Mouse (Mus musculus): Measurements from ENCODE around the gene Dtx3l.
"Not testable (repeated sequence)": the region's sequence is repeated elsewhere in the genome, so short reads cannot be mapped to it uniquely, and the experiment has no call there.

The Dtx3l gene

GRCm38 (mm10) chr16:35938211-35939151 is at the start of gene Dtx3l, which contains the start of gene Parp9:
Dtx3l (minus strand) TSS chr16:35939151.
Parp9 (plus strand) TSS chr16:35938470.
- DNase-seq (ENCODE audit: low read depth, low spot score): peak; percentile 80

GRCm38 (mm10) chr16:35987930-35988329 is 49.0 kb upstream of the Dtx3l start:
- no peak for DNase-seq (ENCODE audit: low read depth, low spot score)

- peak; percentile 49 for DNase-seq (ENCODE audit: low read depth, low spot score)
These were observed 45.5 kb upstream of the Dtx3l start for GRCm38 (mm10) chr16:35984471-35984870.

GRCm38 (mm10) chr16:35983517-35984101 is 44.7 kb upstream of the Dtx3l start:
- DNase-seq (ENCODE audit: low read depth, low spot score): peak; percentile 73

DNA sequence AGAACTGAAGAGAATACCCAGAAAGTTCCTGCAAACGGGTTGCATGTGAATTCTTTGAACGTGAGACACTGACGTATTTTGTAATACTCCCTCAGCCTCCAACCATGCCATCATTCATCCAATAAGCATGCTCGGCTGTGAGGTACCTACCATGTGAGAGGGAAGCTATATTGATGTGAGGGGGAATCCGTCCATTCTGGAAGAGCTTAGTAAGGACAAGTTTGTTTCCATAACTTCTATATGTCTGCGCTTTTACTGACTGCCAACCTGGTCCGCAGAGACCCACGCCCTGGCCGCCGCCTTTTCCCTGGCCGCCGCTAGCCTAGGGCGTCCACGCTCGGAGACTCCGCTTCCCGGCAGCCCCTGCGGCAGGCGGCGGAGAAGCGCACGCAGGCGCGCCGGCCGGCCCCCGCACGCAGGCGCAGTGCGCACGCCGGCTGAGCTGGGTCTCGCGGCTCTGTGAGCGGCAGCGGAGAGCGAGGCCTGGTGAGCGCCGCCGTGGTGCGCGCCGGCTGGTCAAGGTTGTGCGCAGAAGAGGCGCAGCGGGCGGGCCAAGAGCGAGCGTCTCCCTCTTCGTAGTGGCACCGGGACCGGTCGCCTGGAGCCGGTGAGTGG is 44.1 kb upstream of the Dtx3l start:
- DNase-seq (ENCODE audit: low read depth, low spot score): peak; percentile 92

- no peak for DNase-seq (ENCODE audit: low read depth, low spot score)
These were observed 43.6 kb upstream of the Dtx3l start for GRCm38 (mm10) chr16:35982506-35982901.

- DNase-seq (ENCODE audit: low read depth, low spot score): peak; percentile 100
These were observed 42.4 kb upstream of the Dtx3l start for GRCm38 (mm10) chr16:35981363-35981821.

- DNase-seq (ENCODE audit: low read depth, low spot score): not testable (repeated sequence)
These were observed 39.5 kb upstream of the Dtx3l start, which contains the start of gene Kpna1 for GRCm38 (mm10) chr16:35978450-35978849. Kpna1 (plus strand) TSS chr16:35978750.

DNA sequence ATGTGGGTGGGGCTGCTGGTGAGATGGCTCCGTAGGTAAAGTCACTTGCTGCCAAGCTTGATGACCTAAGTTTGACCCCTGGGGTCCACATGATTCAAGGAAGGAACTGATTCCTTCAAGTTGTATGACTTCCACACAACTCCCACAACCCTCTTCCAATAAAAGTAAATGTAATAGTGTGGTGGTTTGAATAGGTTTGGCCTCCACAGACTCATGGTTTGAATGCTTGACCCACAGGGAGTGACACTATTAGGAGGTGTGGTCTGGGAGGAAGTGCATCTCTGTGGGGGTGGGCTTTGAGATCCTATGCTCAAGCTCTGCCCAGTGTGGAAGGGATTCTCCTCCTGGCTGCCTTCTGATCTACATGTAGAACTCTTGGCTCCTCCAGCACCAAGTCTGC is 35.1 kb upstream of the Dtx3l start:
- DNase-seq (ENCODE audit: low read depth, low spot score): no peak

GRCm38 (mm10) chr16:35968149-35968548 is 29.2 kb upstream of the Dtx3l start:
- DNase-seq (ENCODE audit: low read depth, low spot score): no peak

GRCm38 (mm10) chr16:35967319-35967718 is 28.4 kb upstream of the Dtx3l start:
- DNase-seq (ENCODE audit: low read depth, low spot score): no peak

DNA sequence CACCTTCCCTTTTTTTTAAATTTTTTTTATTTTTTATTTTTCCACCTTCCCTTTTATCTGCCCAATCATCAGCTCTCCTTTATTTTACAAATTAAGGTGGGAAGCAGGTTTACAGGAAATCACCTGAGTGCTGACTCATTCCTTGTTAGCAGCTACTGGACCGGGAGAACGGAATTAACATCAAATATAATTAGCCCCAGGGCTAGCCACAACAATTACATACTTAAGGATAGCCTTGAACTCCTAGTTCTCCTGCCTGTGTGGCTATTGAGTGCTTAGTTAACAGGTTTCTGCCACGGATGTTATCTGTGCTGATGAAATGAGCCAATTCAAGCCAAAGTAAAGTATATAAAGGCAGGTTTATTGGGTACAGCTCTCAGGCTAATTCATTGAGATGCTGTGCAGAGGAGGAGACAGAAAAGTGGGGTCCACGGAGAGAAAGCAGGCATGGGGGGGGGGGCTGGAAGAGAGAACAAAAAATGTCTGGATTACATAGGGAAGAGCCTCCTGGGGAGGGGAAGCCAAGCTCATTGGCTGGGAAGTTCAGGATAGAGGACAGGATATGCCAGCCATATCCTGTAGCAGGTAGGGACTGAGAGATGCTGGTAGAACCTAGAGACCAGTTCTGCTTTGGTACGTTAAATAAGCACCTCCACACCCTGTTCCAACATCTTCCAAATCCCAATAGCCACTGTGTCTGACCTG is 27.6 kb upstream of the Dtx3l start:
- no peak for DNase-seq (ENCODE audit: low read depth, low spot score)

- not testable (repeated sequence) for DNase-seq (ENCODE audit: low read depth, low spot score)
These were observed 27.0 kb upstream of the Dtx3l start for GRCm38 (mm10) chr16:35965991-35966390.

DNA sequence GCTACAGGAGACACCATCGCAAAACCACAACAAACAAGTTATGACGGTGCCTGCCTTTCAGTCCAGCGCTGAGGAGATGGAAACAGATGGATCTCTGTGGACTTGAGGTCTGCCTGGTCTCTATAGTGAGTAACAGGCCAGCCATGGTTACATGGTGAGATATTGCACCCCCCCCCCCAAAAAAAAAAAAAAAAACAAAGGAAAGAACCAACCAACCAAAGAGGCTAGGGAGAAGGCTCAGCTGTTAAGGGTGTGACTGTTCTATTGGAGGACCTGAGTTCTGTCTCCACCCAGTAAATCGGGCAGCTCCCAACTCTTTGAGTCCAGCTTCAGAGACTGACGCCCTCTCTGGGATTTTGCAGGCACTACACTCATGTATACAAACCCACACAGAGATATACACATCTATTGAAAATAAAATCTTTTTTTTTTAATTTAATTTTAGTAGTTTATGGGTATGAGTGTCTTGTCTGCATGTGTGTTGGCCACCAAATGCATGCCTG is 13.7 kb upstream of the Dtx3l start:
- no peak for DNase-seq (ENCODE audit: low read depth, low spot score)

GRCm38 (mm10) chr16:35951216-35951615 is 12.3 kb upstream of the Dtx3l start:
- DNase-seq (ENCODE audit: low read depth, low spot score): no peak

DNA sequence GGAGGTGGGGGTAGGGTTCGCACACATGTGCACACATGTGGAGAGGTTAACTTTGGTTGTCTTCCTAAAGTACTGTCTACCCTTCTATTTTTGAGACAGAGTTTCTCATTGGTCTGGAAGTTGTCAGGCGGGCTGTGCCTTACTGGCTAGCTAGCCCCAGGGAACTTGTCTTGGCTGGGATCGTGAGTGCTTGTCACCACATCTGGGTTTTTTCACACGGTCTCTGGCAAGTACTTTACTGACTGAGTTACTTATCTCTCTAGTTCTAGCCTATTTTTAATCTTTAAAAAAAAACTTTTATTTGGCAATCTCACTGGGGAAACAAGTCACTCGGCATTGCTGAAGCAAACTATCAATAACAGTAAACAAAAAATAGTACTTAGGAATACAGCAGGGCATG is 10.3 kb upstream of the Dtx3l start:
- DNase-seq (ENCODE audit: low read depth, low spot score): peak; percentile 32

GRCm38 (mm10) chr16:35941382-35941781 is 2.4 kb upstream of the Dtx3l start:
- peak; percentile 23 for DNase-seq (ENCODE audit: low read depth, low spot score)

DNA sequence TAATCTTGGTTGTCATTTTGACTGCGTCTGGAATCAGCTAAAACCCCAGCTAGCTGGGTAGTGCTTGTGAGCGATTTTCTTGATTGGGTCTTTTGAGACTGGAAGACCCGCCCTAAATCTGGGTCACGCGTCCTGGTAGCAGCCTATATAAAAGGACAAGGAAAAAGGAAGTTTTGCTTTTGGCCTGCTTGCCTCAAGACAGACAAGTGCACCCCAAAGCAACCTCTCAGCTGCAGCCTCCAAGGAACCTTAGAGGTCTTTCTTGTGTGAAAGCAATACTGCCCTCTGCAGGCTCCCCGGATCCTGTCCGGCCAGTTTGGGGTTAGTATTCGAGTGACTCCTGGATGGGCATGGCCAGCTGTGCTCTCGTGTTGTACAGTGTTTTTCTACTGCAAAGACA is 739 bp upstream of the Dtx3l start:
- DNase-seq (ENCODE audit: low read depth, low spot score): peak; percentile 98

GRCm38 (mm10) chr16:35939261-35939660 is 310 bp upstream of the Dtx3l start:
- no peak for DNase-seq (ENCODE audit: low read depth, low spot score)

- DNase-seq (ENCODE audit: low read depth, low spot score): no peak
These were observed 5.8 kb downstream of the Dtx3l start for GRCm38 (mm10) chr16:35933181-35933580.

Measured in 3T3-L1 (cell line).